Mouse (Mus musculus): ENCODE results near the gene Lmod2. TPM values are rescaled to one million over a fixed set of nuclear protein-coding genes. Genes with fewer than 3 reads are reported as not detected.

The Lmod2 gene
- polyA plus RNA-seq, 1 experiment from 2014 or later = 2.7 TPM

DNA sequence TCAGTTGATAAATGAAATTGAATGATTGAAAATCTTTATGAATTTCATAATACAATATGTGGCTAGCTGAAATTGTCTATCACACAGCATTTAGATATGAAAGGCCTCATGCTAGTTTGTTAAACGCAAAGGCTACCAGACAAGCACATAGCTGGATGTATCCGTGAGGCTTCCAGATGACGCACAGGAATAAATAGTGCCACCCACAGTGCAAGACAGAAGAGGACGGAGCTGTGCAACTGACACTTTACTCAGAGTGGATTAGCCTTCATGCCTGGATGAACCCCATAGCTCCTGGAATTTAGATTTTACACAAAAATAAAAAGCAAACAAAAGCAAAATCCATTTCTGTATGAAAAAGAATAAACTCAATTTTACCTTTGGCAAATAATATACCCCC lies 16.4 kb downstream of the Lmod2 start:
- Histone ChIP-seq H3K27me3 (no peaks in the 10 kb centered on the region), H3K4me3 (replicated peaks) (no peak overlapping the region), H3K9ac (no peak overlapping the region), H3K9me3 (replicated peaks) (no peaks in the 10 kb centered on the region), H3K36me3 (peaks cover 32% of the 10 kb centered on the region), H3K4me1 (no peaks in the 10 kb centered on the region), H3K27ac (replicated peaks) (no peak overlapping the region), H3K4me2 (replicated peaks) (no peak overlapping the region)
- ATAC-seq (ENCODE audit: insufficient number of reproducible peaks, low FRiP score, low TSS enrichment, low read depth) = no peak
- WGBS = 81% methylated on average over 4 of the region's 4 CpGs

DNA sequence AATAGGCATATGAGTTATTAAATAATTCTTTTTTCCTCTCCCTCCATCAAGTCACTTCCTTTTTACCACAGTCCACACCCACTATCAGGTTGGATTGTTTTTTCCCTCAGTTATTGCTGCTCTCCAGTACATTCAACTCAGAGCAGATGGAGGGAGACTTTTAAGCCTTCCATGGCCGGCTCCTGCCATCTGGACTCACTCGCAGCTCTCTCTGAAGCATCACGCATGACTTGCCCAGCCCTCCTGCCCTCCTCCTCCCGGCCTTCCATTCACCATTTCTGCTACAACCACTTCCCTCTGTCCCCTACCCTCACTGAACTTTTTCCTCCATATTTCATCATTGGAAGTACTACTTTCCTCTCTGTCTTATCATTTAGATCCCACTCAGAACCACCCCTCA lies 19.2 kb downstream of the Lmod2 start:
- no peak overlapping the region for H3K9ac ChIP-seq
- WGBS = 77% methylated on average over 4 of the region's 4 CpGs
- H3K27ac ChIP-seq (replicated peaks) = no peak overlapping the region
- no peaks in the 10 kb centered on the region for H3K27me3 ChIP-seq
- ATAC-seq (ENCODE audit: insufficient number of reproducible peaks, low FRiP score, low TSS enrichment, low read depth) = no peak
- H3K4me2 ChIP-seq (replicated peaks) = no peak overlapping the region
- no peaks in the 10 kb centered on the region for H3K9me3 ChIP-seq (replicated peaks)
- no peak overlapping the region for H3K4me3 ChIP-seq (replicated peaks)
- H3K4me1 ChIP-seq = no peaks in the 10 kb centered on the region
- H3K36me3 ChIP-seq = peaks cover 40% of the 10 kb centered on the region

DNA sequence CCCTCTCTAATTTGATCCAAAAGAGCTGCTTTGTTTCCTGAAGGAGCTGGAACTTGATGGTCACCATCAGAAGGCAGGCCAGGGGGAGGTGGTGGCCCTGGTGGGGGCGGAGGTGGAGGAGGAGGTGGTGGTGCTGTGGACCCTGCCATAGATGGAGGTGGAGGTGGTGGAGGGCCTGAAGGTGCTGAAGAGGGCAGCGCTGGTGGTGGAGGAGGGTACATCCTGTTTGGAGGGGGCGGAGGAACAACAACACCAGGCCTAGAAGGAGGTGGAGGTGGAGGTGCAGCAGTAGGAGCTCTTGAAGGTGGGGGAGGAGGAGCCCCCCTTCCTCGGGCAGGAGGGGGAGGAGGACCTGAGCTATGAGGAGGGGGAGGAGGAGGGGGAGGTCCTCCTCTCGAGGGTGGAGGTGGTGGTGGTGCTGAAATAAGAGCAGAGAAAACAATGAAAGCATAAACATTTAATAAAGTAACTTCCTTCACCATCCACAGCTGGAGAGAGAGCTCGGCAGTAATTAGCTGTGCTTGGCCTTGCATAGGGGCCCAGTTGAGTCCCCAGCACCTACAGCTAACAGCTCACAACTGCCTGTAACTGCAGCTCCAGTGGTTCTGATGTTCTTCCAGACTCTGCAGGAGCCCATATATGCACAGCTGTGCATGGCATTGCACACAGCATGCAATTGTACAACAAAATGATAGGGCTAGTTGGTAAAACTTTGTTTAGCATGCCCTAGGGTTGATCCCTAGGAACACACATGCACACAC lies 21.9 kb downstream of the Lmod2 start:
- ATAC-seq (ENCODE audit: insufficient number of reproducible peaks, low FRiP score, low TSS enrichment, low read depth) = no peak
- H3K4me3 ChIP-seq (replicated peaks) = no peak overlapping the region
- no peak overlapping the region for H3K9ac ChIP-seq
- H3K36me3 ChIP-seq = peaks cover 39% of the 10 kb centered on the region
- no peaks in the 10 kb centered on the region for H3K4me1 ChIP-seq
- H3K9me3 ChIP-seq (replicated peaks) = no peaks in the 10 kb centered on the region
- no peak overlapping the region for H3K4me2 ChIP-seq (replicated peaks)
- WGBS = 70% methylated on average over 6 of the region's 6 CpGs
- no peaks in the 10 kb centered on the region for H3K27me3 ChIP-seq
- H3K27ac ChIP-seq (replicated peaks) = no peak overlapping the region

DNA sequence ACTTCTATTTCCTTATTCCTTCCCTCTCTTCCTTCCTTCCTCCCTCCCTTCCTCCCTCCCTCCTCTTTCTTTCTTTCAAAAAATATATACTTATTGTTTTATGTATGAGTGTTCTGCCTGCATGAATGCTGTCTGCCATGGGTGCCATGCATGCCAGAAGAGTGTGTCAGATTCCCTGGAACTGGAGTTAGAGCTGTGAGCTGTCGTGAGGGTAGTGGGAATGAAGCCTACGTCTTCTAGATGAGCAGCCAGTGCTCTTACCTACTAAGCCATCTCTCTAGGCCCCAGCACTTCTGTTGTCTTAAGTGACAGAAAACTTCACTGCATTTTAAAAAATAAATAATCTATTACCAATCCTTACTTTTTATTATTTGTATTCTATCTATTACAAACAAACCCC lies 23.4 kb downstream of the Lmod2 start:
- H3K4me2 ChIP-seq (replicated peaks) = no peak overlapping the region
- H3K4me3 ChIP-seq (replicated peaks) = no peak overlapping the region
- H3K36me3 ChIP-seq = peaks cover 38% of the 10 kb centered on the region
- ATAC-seq (ENCODE audit: insufficient number of reproducible peaks, low FRiP score, low TSS enrichment, low read depth) = no peak
- no peaks in the 10 kb centered on the region for H3K4me1 ChIP-seq
- no peak overlapping the region for H3K9ac ChIP-seq
- WGBS = 78% methylated on average over 2 of the region's 2 CpGs
- H3K27me3 ChIP-seq = no peaks in the 10 kb centered on the region
- H3K27ac ChIP-seq (replicated peaks) = no peak overlapping the region
- H3K9me3 ChIP-seq (replicated peaks) = no peaks in the 10 kb centered on the region

DNA sequence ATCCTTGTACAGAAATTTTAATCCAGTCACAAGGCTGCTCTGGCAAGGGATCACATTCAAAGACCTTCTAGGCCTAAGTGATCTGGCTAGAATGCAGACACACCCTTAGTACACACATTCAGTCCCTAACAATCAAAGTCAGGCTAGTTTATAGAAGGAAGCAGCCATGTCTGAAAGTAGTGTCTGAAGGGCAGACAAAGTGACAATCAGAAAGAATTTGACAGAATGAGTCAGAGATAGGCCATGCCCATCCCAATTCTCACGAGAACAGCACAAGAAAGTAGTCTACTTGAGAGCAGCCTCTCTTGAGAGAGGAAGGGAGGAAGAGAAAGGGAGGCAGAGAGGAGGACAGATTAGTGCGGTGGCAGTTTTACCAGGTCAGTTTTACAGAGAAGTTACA lies 24.5 kb downstream of the Lmod2 start:
- H3K4me1 ChIP-seq = no peaks in the 10 kb centered on the region
- H3K4me2 ChIP-seq (replicated peaks) = no peak overlapping the region
- 85% methylated on average over 2 of the region's 2 CpGs for WGBS
- no peaks in the 10 kb centered on the region for H3K9me3 ChIP-seq (replicated peaks)
- H3K27me3 ChIP-seq = no peaks in the 10 kb centered on the region
- no peak overlapping the region for H3K27ac ChIP-seq (replicated peaks)
- H3K36me3 ChIP-seq = peaks cover 35% of the 10 kb centered on the region
- no peak overlapping the region for H3K9ac ChIP-seq
- ATAC-seq (ENCODE audit: insufficient number of reproducible peaks, low FRiP score, low TSS enrichment, low read depth) = no peak
- no peak overlapping the region for H3K4me3 ChIP-seq (replicated peaks)

DNA sequence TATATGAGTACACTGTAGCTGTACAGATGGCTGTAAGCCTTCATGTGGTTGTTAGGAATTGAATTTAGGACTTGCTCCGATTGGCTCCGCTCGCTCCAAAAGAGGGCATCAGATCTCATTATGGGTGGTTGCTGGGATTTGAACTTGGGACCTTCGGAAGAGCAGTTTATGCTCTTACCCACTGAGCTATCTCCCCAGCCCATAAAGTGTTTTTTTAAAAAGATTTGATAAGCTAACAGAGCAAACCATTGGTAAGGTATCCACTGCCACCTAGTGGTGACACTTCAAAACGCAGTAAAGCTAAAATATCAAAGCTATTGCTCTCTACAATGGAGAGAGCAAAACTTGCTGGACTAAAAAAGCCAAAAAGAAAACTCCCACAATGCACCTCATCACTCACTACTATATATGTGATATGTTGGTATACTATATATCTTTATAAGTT lies 30.0 kb downstream of the Lmod2 start:
- H3K9ac ChIP-seq = no peak overlapping the region
- WGBS = 66% methylated on average over 5 of the region's 5 CpGs
- peak; percentile 29; the same call in 1 of the 2 replicates for ATAC-seq (ENCODE audit: insufficient number of reproducible peaks, low FRiP score, low TSS enrichment, low read depth)

DNA sequence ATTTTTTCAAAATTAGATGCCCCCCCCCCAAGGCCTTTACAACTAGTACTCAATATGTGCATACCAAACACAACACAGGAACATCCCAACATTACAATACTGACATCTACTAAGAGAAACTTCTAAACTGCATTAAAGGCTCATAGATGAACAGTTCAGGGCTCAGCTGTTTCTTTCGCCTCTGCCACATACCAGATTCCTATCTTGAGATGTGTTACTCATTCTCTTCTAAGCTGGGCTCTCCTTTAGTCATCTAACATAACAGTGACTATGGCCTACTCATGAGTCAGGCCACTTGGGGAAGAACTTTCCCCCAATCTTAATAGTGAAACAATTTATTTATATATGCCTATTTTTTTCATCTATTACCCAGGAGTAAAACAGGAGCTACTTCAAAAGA lies 30.9 kb downstream of the Lmod2 start:
- 82% methylated on average over 1 of the region's 1 CpGs for WGBS
- Histone ChIP-seq H3K36me3 (peaks cover 22% of the 10 kb centered on the region), H3K27ac (replicated peaks) (no peak overlapping the region), H3K9me3 (replicated peaks) (no peaks in the 10 kb centered on the region), H3K4me1 (no peaks in the 10 kb centered on the region), H3K4me2 (replicated peaks) (no peak overlapping the region), H3K9ac (no peak overlapping the region), H3K27me3 (no peaks in the 10 kb centered on the region), H3K4me3 (replicated peaks) (no peak overlapping the region)
- no peak for ATAC-seq (ENCODE audit: insufficient number of reproducible peaks, low FRiP score, low TSS enrichment, low read depth)

More for the DNA sequence above, 30.0 kb downstream of the Lmod2 start:
- Histone ChIP-seq H3K36me3 (peaks cover 16% of the 10 kb centered on the region), H3K4me2 (replicated peaks) (no peak overlapping the region), H3K4me3 (replicated peaks) (no peak overlapping the region), H3K4me1 (no peaks in the 10 kb centered on the region), H3K9me3 (replicated peaks) (no peaks in the 10 kb centered on the region), H3K27me3 (no peaks in the 10 kb centered on the region), H3K27ac (replicated peaks) (no peak overlapping the region)

DNA sequence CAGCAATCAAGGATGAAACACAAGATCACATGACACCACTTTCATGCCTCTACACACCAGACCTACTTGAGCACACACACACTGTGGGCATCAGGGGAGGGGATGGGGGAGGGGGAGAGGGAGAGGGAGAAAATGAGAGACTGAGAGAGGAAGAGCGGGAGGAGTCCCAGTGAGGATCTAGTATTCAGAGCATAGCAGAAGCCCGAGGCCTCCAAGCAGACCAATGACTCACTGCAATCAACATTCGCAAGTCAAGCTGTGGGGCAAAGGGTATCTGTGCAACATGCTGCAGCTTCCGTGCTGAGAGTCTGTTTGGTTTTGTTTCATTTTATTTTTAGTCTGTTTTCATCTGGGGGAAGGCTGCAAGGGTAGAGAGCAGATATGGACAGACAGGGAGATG lies 34.5 kb downstream of the Lmod2 start:
- no peak overlapping the region for H3K4me2 ChIP-seq (replicated peaks)

DNA sequence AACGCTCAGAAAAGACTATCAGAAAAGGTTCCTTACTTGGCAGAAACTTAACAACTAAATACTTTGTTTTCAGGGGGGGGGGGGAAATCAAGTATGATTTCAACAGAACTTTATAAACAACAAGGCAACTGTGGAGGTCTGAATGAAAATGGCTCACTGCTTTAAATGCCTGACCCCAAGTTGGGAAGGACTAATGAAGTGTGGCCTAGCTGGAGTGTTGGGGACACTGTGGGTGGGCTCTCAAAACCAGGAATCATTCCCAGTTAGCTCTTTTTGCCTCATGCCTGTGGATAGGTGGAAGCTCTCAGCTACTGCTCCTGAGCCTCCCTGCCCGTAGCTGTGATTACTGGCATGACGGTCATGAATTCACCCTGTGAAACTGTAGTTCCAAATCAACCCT lies 36.5 kb downstream of the Lmod2 start:
- WGBS = 95% methylated on average over 3 of the region's 3 CpGs
- no peaks in the 10 kb centered on the region for H3K4me1 ChIP-seq
- H3K9ac ChIP-seq = no peak overlapping the region
- no peak overlapping the region for H3K4me3 ChIP-seq (replicated peaks)
- H3K9me3 ChIP-seq (replicated peaks) = no peaks in the 10 kb centered on the region
- H3K27ac ChIP-seq (replicated peaks) = no peak overlapping the region
- no peaks in the 10 kb centered on the region for H3K27me3 ChIP-seq
- peaks cover 10% of the 10 kb centered on the region; the same call in 1 of the 2 replicates for H3K36me3 ChIP-seq
- ATAC-seq (ENCODE audit: insufficient number of reproducible peaks, low FRiP score, low TSS enrichment, low read depth) = no peak
- H3K4me2 ChIP-seq (replicated peaks) = no peak overlapping the region

More for the DNA sequence above, 34.5 kb downstream of the Lmod2 start:
- Histone ChIP-seq H3K27me3 (no peaks in the 10 kb centered on the region), H3K9me3 (replicated peaks) (no peaks in the 10 kb centered on the region), H3K4me3 (replicated peaks) (no peak overlapping the region), H3K9ac (no peak overlapping the region), H3K36me3 (peaks cover 10% of the 10 kb centered on the region; the same call in 1 of the 2 replicates), H3K27ac (replicated peaks) (no peak overlapping the region), H3K4me1 (no peaks in the 10 kb centered on the region)
- no peak for ATAC-seq (ENCODE audit: insufficient number of reproducible peaks, low FRiP score, low TSS enrichment, low read depth)
- 83% methylated on average over 4 of the region's 4 CpGs for WGBS

DNA sequence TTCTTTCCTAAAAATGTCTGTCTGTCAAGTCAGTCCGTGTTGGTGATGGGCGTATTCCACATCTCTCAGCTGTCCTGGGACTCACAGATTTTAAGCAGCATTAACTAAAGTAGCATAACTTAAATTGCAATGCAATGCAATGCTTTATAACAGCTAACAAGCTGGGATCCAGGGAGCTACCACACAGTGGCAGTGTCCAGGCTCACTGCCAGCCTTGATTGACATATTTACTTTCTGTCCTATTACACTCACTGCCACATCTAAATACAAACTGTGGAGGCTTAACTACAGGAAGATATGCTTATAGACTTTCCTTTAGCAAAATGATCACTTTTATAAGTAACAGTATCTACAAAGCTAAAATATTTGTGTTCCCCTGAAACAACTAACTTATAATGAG lies 38.3 kb downstream of the Lmod2 start:
- WGBS = 87% methylated on average over 2 of the region's 2 CpGs
- no peaks in the 10 kb centered on the region for H3K4me1 ChIP-seq
- peaks cover 10% of the 10 kb centered on the region; the same call in 1 of the 2 replicates for H3K36me3 ChIP-seq
- H3K27me3 ChIP-seq = no peaks in the 10 kb centered on the region
- H3K27ac ChIP-seq (replicated peaks) = no peak overlapping the region
- no peak overlapping the region for H3K9ac ChIP-seq
- ATAC-seq (ENCODE audit: insufficient number of reproducible peaks, low FRiP score, low TSS enrichment, low read depth) = no peak
- H3K9me3 ChIP-seq (replicated peaks) = no peaks in the 10 kb centered on the region
- no peak overlapping the region for H3K4me3 ChIP-seq (replicated peaks)
- H3K4me2 ChIP-seq (replicated peaks) = no peak overlapping the region

DNA sequence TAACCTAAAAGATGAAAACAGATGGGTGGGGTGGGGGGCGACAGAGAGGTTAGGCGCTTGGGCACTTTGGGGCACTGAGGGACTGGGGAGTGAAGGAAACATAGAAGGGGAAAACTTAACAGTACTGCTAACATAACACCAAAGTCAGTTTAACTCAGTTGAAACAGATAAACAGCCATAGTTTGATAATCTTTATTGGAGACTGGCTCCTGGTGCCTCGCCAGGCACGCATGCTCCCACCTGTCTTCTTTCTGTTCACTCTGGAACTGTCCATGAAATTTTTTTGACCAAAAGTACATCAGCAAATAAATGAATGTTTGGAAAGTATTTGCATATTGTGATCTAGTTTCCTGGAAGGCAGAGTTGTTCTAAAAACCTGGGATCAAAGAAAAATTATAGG lies 43.7 kb downstream of the Lmod2 start:
- Histone ChIP-seq H3K4me2 (replicated peaks) (no peak overlapping the region), H3K4me1 (no peaks in the 10 kb centered on the region), H3K27me3 (no peaks in the 10 kb centered on the region), H3K9me3 (replicated peaks) (no peaks in the 10 kb centered on the region), H3K27ac (replicated peaks) (no peak overlapping the region), H3K4me3 (replicated peaks) (no peak overlapping the region), H3K9ac (no peak overlapping the region), H3K36me3 (no peaks in the 10 kb centered on the region)
- no peak for ATAC-seq (ENCODE audit: insufficient number of reproducible peaks, low FRiP score, low TSS enrichment, low read depth)
- 90% methylated on average over 4 of the region's 4 CpGs for WGBS

DNA sequence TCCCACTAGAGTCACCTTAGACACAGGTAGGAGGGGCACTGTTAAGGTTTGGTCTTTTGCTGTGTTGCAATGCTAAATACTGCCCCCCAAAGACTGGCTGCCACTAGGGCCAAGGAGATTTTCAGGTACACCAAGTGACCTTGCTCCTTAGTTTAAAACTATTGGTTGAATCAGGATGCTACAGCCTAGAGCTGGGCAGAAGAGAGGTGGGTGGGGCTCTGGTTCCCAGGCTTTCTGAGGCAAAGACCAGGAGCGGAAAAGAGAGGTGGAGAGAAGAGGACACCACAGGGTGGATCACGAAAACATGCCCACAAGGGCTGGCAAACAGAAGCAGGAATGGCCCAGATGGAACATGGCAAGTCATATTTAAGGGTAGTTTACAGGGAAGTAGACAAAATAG lies 44.6 kb downstream of the Lmod2 start:
- Histone ChIP-seq H3K27me3 (no peaks in the 10 kb centered on the region), H3K9ac (no peak overlapping the region), H3K9me3 (replicated peaks) (no peaks in the 10 kb centered on the region), H3K27ac (replicated peaks) (no peak overlapping the region), H3K4me3 (replicated peaks) (no peak overlapping the region), H3K4me2 (replicated peaks) (no peak overlapping the region), H3K4me1 (no peaks in the 10 kb centered on the region), H3K36me3 (no peaks in the 10 kb centered on the region)
- WGBS = 87% methylated on average over 2 of the region's 2 CpGs
- ATAC-seq (ENCODE audit: insufficient number of reproducible peaks, low FRiP score, low TSS enrichment, low read depth) = no peak

Measured in embryonic facial prominence, embryonic 15.5 days (tissue).